Mouse (Mus musculus) kidney, adult 2 months (tissue): Measurements from ENCODE around the gene Cldn4.

Experiments
- CTCF ChIP-seq: fragments of 200-500 bp; conservative IDR thresholded peaks from 2 replicates; pipeline ENCODE4 v1.5.1; 2011; ENCODE audit warnings: low read depth, mild to moderate bottlenecking, control low read depth, low read length, moderate library complexity, mixed read lengths; ENCODE audit not compliant: insufficient read depth, insufficient read length
- POLR2A ChIP-seq: fragments of 200-500 bp; IDR thresholded peaks from one replicate; pipeline ENCODE4 v1.6.1; 2011; ENCODE audit warnings: low read depth, low read length, control low read depth

DNA sequence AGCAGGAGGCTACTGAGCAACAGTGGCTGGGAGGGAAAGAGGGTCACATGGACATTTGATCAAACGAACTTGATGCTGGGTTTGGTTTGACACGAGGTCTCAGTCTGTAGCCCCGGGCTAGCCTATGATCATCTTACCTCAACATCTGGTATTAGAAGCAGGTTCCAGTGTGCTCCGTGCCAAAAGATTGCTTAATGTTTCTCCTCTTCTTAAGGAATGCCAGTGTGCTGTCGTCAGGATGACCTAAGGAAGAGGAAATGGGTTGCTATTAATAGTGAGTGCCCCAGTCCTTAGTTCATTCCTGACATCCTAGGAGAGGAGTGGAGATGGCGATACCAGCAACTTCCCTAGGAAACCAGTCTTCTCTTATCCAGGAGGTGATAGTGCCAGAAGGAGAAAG is 43.0 kb upstream of the Cldn4 start:
- no peak for TF ChIP-seq CTCF
- TF ChIP-seq POLR2A: no peak
